Mouse (Mus musculus): ENCODE results near the gene Tgm6. TPM values are rescaled to one million over a fixed set of nuclear protein-coding genes. Genes with fewer than 3 reads are reported as not detected.

Tgm6 gene
- under 1 TPM; 0.22 to 0.28 TPM for total RNA-seq (2021)
- long read RNA-seq, experiment 1: 0 reads
- long read RNA-seq, experiment 2, partial matches to known transcripts: 0 of 1 reads
- long read RNA-seq, experiment 2, other reads (novel, unspliced or antisense): 1 of 1 reads

- Histone ChIP-seq H3K27ac (no peak within 1 kb of the TSS), H3K4me3 (no peak within 1 kb of the TSS)
- TF ChIP-seq CTCF (conservative IDR thresholded peaks at IDR 0.05): no peak
- DNase-seq (ENCODE audit: low spot score in 2 of 2): no peak
These were observed at the start of gene Tgm6 for GRCm38 (mm10) chr2:130112116-130112515. Gene Tgm6 (plus strand): TSS chr2:130112416.

GRCm38 (mm10) chr2:130068228-130068627, 44.0 kb upstream of the Tgm6 start:
- Histone ChIP-seq H3K4me3 (no peak overlapping the region), H3K27ac (no peak overlapping the region)
- TF ChIP-seq CTCF (conservative IDR thresholded peaks at IDR 0.05): peak; percentile 93
- peak; percentile 42 to 55 for DNase-seq (ENCODE audit: low spot score in 2 of 2)

GRCm38 (mm10) chr2:130070396-130070795, 41.8 kb upstream of the Tgm6 start:
- H3K4me3 ChIP-seq: no peak overlapping the region
- no peak for TF ChIP-seq CTCF (conservative IDR thresholded peaks at IDR 0.05)
- DNase-seq (ENCODE audit: low spot score in 2 of 2): no peak
- no peak overlapping the region for H3K27ac ChIP-seq

DNA sequence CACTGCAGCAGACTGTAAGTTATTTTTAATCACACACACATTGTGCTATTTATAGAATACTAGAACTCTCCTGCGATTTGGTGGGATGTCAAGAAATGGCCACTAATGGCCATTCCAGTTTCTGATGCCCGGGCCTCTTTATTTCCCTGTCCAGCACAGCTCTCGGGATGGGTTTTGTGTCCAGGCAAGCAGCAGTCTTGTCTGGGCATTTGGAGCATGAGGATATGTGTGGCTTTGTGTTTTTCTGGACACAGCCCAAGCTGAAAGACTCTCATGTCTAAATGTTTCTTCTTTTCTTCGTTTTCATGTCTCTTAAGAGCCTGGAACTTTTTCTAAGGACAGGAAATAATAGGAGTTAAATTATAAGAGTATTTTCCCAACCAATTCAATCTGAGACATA, 588 bp downstream of the Tgm6 start:
- Histone ChIP-seq H3K27ac (no peak overlapping the region), H3K4me3 (no peak overlapping the region)
- no peak for DNase-seq (ENCODE audit: low spot score in 2 of 2)
- TF ChIP-seq CTCF (conservative IDR thresholded peaks at IDR 0.05): no peak

GRCm38 (mm10) chr2:130113379-130113778, 1.2 kb downstream of the Tgm6 start:
- no peak for DNase-seq (ENCODE audit: low spot score in 2 of 2)

DNA sequence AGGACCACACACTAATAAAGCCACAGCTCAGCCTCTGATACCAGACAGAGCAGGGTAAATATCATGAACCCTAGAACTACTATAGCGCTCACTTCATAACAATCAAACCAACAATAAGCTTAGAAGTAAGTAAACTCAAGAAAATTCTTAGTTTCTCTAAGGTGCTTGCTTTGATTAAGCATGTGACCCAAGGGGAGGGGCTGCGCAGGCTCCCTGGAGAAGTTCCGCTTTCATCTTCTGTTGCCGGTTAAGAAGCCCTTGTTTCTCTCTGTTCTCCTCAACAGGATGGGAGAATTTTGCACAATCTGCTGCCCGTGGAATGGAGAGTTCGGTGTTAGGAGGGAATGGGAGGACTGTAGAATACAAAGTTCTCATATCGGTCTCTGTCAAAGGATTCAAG, 6.4 kb downstream of the Tgm6 start:
- DNase-seq (ENCODE audit: low spot score in 2 of 2): no peak
- Histone ChIP-seq H3K4me3 (no peak overlapping the region), H3K27ac (no peak overlapping the region)
- TF ChIP-seq CTCF (conservative IDR thresholded peaks at IDR 0.05): no peak

More at GRCm38 (mm10) chr2:130113379-130113778, 1.2 kb downstream of the Tgm6 start:
- no peak overlapping the region for H3K4me3 ChIP-seq
- TF ChIP-seq CTCF (conservative IDR thresholded peaks at IDR 0.05): no peak
- no peak overlapping the region for H3K27ac ChIP-seq

- H3K27ac ChIP-seq: no peak overlapping the region
- H3K4me3 ChIP-seq: no peak overlapping the region
- no peak for TF ChIP-seq CTCF (conservative IDR thresholded peaks at IDR 0.05)
- DNase-seq (ENCODE audit: low spot score in 2 of 2): no peak
These were observed 13.3 kb downstream of the Tgm6 start for GRCm38 (mm10) chr2:130125279-130126059.

DNA sequence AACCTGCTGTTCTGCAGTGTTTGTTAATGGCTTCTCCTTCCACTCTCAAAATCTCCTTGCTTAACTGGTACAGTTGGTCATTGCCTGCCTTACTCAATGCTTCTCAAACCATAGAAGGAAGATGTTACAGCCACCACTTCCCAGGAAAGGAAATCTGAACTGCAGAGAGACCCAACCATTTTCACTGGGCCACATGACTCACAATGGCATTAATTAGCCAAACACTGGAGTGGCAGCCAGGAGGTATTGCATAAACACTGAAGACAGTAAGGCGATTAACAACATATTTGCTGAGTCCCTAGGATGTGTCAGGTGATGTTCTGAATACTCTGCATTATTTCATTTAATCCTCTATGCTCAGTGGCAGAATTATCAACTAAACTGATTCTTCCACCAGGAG, 13.9 kb downstream of the Tgm6 start:
- no peak for DNase-seq (ENCODE audit: low spot score in 2 of 2)
- H3K4me3 ChIP-seq: no peak overlapping the region
- no peak for TF ChIP-seq CTCF (conservative IDR thresholded peaks at IDR 0.05)
- no peak overlapping the region for H3K27ac ChIP-seq

DNA sequence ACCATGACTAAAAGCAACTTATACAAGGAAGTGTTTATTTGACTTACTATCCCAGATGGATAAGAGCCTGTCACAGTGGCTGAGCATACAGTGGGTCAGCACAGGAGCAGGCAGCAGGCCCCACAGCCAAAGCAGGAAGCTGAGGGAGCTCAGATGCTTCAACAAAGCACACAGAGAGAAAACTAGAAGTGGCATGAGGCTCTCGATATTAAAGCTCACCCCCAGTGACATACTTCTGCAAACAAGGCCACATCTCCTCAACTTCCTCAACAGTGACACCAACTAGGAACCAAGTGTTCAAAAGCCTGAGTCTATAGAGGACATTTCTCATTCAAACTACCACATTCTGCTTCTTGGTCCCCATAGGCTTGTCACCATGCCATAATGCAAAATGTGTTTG, 17.5 kb downstream of the Tgm6 start:
- Histone ChIP-seq H3K4me3 (no peak overlapping the region), H3K27ac (no peak overlapping the region)
- no peak for TF ChIP-seq CTCF (conservative IDR thresholded peaks at IDR 0.05)
- DNase-seq (ENCODE audit: low spot score in 2 of 2): no peak

DNA sequence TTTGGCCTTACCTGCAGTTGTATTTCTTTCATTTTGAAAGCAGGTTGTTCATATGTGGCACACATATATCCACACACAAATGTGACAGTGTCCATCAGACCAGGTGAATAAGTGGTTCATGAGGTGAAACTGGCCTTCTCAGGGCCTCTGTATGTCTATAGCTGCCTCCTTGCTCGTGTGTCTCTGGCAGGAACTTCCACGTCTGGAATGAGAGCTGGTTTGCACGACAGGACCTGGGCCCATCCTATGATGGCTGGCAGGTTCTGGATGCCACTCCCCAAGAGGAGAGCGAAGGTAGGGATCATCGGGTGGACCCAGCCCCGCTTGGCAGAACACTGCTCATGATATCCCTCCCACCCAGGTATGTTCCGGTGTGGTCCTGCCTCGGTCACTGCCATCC, 30.8 kb downstream of the Tgm6 start:
- no peak for DNase-seq (ENCODE audit: low spot score in 2 of 2)
- Histone ChIP-seq H3K27ac (no peak overlapping the region), H3K4me3 (no peak overlapping the region)
- no peak for TF ChIP-seq CTCF (conservative IDR thresholded peaks at IDR 0.05)

DNA sequence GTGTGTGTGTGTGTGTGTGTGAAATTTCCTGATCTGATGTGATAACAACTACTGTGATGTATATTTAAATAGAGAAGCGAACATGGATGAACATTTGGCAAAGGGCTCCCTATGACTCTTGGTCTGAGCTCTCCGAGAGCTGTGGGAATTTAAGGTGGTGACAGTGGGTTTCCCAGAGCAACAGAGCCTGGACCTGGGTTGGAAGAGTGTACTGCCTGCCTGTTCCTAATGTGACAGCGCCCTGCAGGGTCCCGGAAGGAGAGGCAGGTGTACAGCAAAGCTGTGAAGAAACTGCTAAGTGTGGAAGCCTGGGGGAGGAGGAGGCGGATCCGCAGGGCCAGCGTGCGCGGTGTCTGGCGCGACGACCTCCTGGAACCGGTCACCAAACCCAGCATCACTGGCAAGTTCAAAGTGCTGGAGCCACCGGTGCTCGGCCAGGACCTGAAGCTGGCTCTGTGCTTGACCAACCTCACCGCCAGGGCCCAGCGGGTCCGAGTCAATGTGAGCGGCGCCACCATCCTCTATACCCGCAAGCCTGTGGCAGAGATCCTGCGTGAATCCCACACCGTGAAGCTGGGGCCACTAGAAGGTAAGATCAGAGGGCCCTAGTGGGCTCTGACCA, 32.6 kb downstream of the Tgm6 start:
- no peak for TF ChIP-seq CTCF (conservative IDR thresholded peaks at IDR 0.05)
- H3K4me3 ChIP-seq: no peak overlapping the region
- DNase-seq (ENCODE audit: low spot score in 2 of 2): no peak
- H3K27ac ChIP-seq: no peak overlapping the region

- no peak for DNase-seq (ENCODE audit: low spot score in 2 of 2)
- TF ChIP-seq CTCF (conservative IDR thresholded peaks at IDR 0.05): no peak
- no peak overlapping the region for H3K27ac ChIP-seq
- H3K4me3 ChIP-seq: no peak overlapping the region
These were observed 34.0 kb downstream of the Tgm6 start for GRCm38 (mm10) chr2:130146089-130146668.

DNA sequence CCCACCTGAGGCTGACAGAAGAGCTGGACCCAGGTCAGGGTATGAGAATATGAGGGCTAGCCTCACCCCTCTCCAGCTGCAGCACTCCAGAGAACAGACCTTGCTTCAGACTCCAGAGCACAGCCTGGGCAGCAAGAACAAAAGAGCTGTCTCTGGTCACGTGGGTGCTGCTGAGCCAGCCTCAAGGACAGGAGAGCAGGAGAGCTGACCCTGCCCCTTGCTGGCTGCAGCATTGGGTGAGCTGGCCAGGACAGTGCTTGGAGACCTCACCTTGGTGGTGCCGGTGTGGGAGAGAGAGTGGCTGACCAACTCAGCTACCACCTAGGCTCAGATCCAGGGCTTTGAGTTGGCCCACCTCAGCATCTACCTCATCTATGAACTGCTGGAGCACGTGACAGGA, 43.0 kb downstream of the Tgm6 start:
- DNase-seq (ENCODE audit: low spot score in 2 of 2): no peak
- H3K27ac ChIP-seq: no peak overlapping the region
- H3K4me3 ChIP-seq: no peak overlapping the region
- TF ChIP-seq CTCF (conservative IDR thresholded peaks at IDR 0.05): no peak

Data from layer of hippocampus, adult 2 months (tissue).